Comparison of ENCODE assay signal across 24 mouse cellular contexts in genomic region chr11:27160411-27160810, GRCm38 (mm10).
"Had no signal": no experiment of that assay in that cellular context is flagged by ENCODE, and none has a peak within 500 bp of the region (broad histone marks: within the 10 kb centered on the region; RNA-seq: fewer than 3 reads in every experiment).

No protein-coding gene starts in this region.

- H3K27me3 ChIP-seq: embryonic facial prominence, embryonic 12.5 days; embryonic facial prominence, embryonic 13.5 days; embryonic facial prominence, embryonic 15.5 days; forebrain, embryonic 12.5 days; forebrain, embryonic 13.5 days; forebrain, embryonic 15.5 days had no signal

- H3K9me3 ChIP-seq: embryonic facial prominence, embryonic 10.5 days; embryonic facial prominence, embryonic 12.5 days; embryonic facial prominence, embryonic 13.5 days; embryonic facial prominence, embryonic 15.5 days; forebrain, embryonic 10.5 days; forebrain, embryonic 12.5 days; forebrain, embryonic 13.5 days; forebrain, embryonic 15.5 days had no signal

- H3K9ac ChIP-seq: embryonic facial prominence, embryonic 12.5 days; embryonic facial prominence, embryonic 13.5 days; embryonic facial prominence, embryonic 15.5 days; forebrain, embryonic 12.5 days; forebrain, embryonic 13.5 days; forebrain, embryonic 15.5 days; forebrain, postnatal 0 days had no signal

- DNase-seq: cerebellum, adult 9-10 months; cerebellum, adult 9-11 months; cerebellum, postnatal 14 days; cerebellum, postnatal 25 days; cerebellum, postnatal 36 days; embryo, embryonic 11 days; forebrain, postnatal 0 days; gastrocnemius, adult 2 months; gastrocnemius, postnatal 10 days; gastrocnemius, postnatal 14 days; gastrocnemius, postnatal 25 days; gastrocnemius, postnatal 36 days; heart, adult 11 months; heart, adult 18-20 months; heart, adult 2 months had no signal

- H3K4me2 ChIP-seq: embryonic facial prominence, embryonic 12.5 days; embryonic facial prominence, embryonic 13.5 days; embryonic facial prominence, embryonic 15.5 days; forebrain, embryonic 12.5 days; forebrain, embryonic 13.5 days; forebrain, embryonic 15.5 days had no signal

- H3K4me1 ChIP-seq: embryonic facial prominence, embryonic 10.5 days; embryonic facial prominence, embryonic 12.5 days; embryonic facial prominence, embryonic 13.5 days; embryonic facial prominence, embryonic 15.5 days; forebrain, embryonic 10.5 days; forebrain, embryonic 12.5 days; forebrain, embryonic 13.5 days; forebrain, embryonic 15.5 days had no signal

- H3K36me3 ChIP-seq: embryonic facial prominence, embryonic 10.5 days; embryonic facial prominence, embryonic 12.5 days; embryonic facial prominence, embryonic 13.5 days; embryonic facial prominence, embryonic 15.5 days; forebrain, embryonic 10.5 days; forebrain, embryonic 12.5 days; forebrain, embryonic 15.5 days had no signal

- H3K27ac ChIP-seq: embryonic facial prominence, embryonic 10.5 days; embryonic facial prominence, embryonic 12.5 days; embryonic facial prominence, embryonic 13.5 days; embryonic facial prominence, embryonic 15.5 days; forebrain, embryonic 10.5 days; forebrain, embryonic 12.5 days; forebrain, embryonic 13.5 days; forebrain, embryonic 15.5 days; gastrocnemius, adult 2 months; heart, adult 2 months had no signal

- H3K4me3 ChIP-seq: embryonic facial prominence, embryonic 10.5 days; embryonic facial prominence, embryonic 12.5 days; embryonic facial prominence, embryonic 13.5 days; embryonic facial prominence, embryonic 15.5 days; erythroblast, embryonic 14.5 days; forebrain, embryonic 10.5 days; forebrain, embryonic 12.5 days; forebrain, embryonic 13.5 days; forebrain, embryonic 15.5 days; gastrocnemius, adult 2 months; heart, adult 2 months had no signal
